Mouse (Mus musculus) MEL (cell line): ENCODE measurements around the gene Csnk2b. TPM values are rescaled to one million over a fixed set of nuclear protein-coding genes. Genes with fewer than 3 reads are reported as not detected.

Experiments used
- DNase-seq: peaks from one replicate; pipeline ENCODE4 v3.0.0; 2011; ENCODE audit warnings: low read depth, low spot score
- H3K27ac ChIP-seq: 2 replicates; pipeline ENCODE4 v1.5.1; 2012; ENCODE audit warnings: low read depth, mild to moderate bottlenecking, control low read depth, low read length, moderate library complexity; ENCODE audit not compliant: control insufficient read depth
- H3K27me3 ChIP-seq, 2 experiments: fragments of 150-350 bp in 1 of 2; sonication (generic) in 1 of 2; 2 replicates each; pipeline ENCODE4 v1.6.1; 2012; ENCODE audit warnings: low read length in 2 of 2, mild to moderate bottlenecking in 2 of 2, improper control_type of control experiment in 1 of 2, moderate library complexity in 1 of 2; ENCODE audit not compliant: insufficient read depth in 2 of 2, control insufficient read depth in 1 of 2
- H3K36me3 ChIP-seq, 2 experiments: 2 replicates each; pipeline ENCODE4 v1.6.1; 2012 to 2014; ENCODE audit warnings: low read length in 2 of 2, improper control_type of control experiment in 1 of 2, inconsistent platforms in 1 of 2, mild to moderate bottlenecking in 1 of 2; ENCODE audit not compliant: insufficient read depth in 2 of 2, control insufficient read depth in 1 of 2
- H3K4me1 ChIP-seq, 2 experiments: fragments of 150-350 bp in 1 of 2; sonication (generic) in 1 of 2; 2 replicates each; pipeline ENCODE4 v1.6.1; 2012; ENCODE audit warnings: low read length in 2 of 2, improper control_type of control experiment in 1 of 2, mild to moderate bottlenecking in 1 of 2; ENCODE audit not compliant: insufficient read depth in 2 of 2, control insufficient read depth in 1 of 2
- H3K4me3 ChIP-seq, 2 experiments: fragments of 150-350 bp in 1 of 2; sonication (generic) in 1 of 2; 2 replicates each; pipeline ENCODE4 v1.5.1; 2012; ENCODE audit warnings: low read depth in 2 of 2, low read length in 2 of 2, mild to moderate bottlenecking in 2 of 2, moderate library complexity in 2 of 2, control low read depth in 1 of 2, improper control_type of control experiment in 1 of 2; ENCODE audit not compliant: control insufficient read depth in 1 of 2, insufficient read depth in 1 of 2
- H3K79me2 ChIP-seq: 2 replicates; pipeline ENCODE4 v1.6.1; 2012; ENCODE audit warnings: mild to moderate bottlenecking, low read length, moderate library complexity; ENCODE audit not compliant: control insufficient read depth, poor library complexity, insufficient read depth
- H3K9ac ChIP-seq: 2 replicates; pipeline ENCODE4 v1.6.1; 2012; ENCODE audit warnings: low read depth, mild to moderate bottlenecking, control low read depth, low read length, moderate library complexity; ENCODE audit not compliant: control insufficient read depth, poor library complexity, severe bottlenecking
- H3K9me3 ChIP-seq: fragments of 150-350 bp; sonication (generic); replicated peaks from 2 replicates; pipeline ENCODE4 v1.6.1; 2012; ENCODE audit warnings: mild to moderate bottlenecking, low read length, improper control_type of control experiment, moderate library complexity; ENCODE audit not compliant: insufficient read depth
- BHLHE40 ChIP-seq: IDR thresholded peaks from 2 replicates; pipeline ENCODE4 v1.6.1; 2012; ENCODE audit warnings: low read depth, mild to moderate bottlenecking, inconsistent platforms, low read length, improper control_type of control experiment, borderline replicate concordance
- CTCF ChIP-seq, 3 experiments: IDR thresholded peaks in 2 of 3; conservative IDR thresholded peaks in 1 of 3; 2 replicates each; pipeline ENCODE4 v1.5.1; 2011 to 2012; ENCODE audit warnings: low read length in 3 of 3, low read depth in 2 of 3, mild to moderate bottlenecking in 2 of 3, improper control_type of control experiment in 1 of 3, inconsistent platforms in 1 of 3, mixed read lengths in 1 of 3, moderate library complexity in 1 of 3; ENCODE audit not compliant: control insufficient read depth in 1 of 3, insufficient read depth in 1 of 3, poor library complexity in 1 of 3, severe bottlenecking in 1 of 3
- EP300 ChIP-seq, 2 experiments: IDR thresholded peaks; 2 replicates each; pipeline ENCODE4 v1.6.1; 2011; ENCODE audit warnings: improper control_type of control experiment in 2 of 2, low read length in 2 of 2, low read depth in 1 of 2, mild to moderate bottlenecking in 1 of 2
- ETS1 ChIP-seq: IDR thresholded peaks from 2 replicates; pipeline ENCODE4 v1.6.1; 2012; ENCODE audit warnings: low read depth, mild to moderate bottlenecking, inconsistent platforms, low read length, improper control_type of control experiment, moderate library complexity
- HCFC1 ChIP-seq: IDR thresholded peaks from 2 replicates; pipeline ENCODE4 v1.6.1; 2012; ENCODE audit warnings: low read depth, mild to moderate bottlenecking, inconsistent platforms, low read length, improper control_type of control experiment, moderate library complexity
- JUND ChIP-seq: IDR thresholded peaks from 2 replicates; pipeline ENCODE4 v1.6.1; 2011; ENCODE audit warnings: low read depth, mild to moderate bottlenecking, improper control_type of control experiment, low read length
- MAFK ChIP-seq: IDR thresholded peaks from 2 replicates; pipeline ENCODE4 v1.6.1; 2011; ENCODE audit warnings: low read depth, mild to moderate bottlenecking, low read length, improper control_type of control experiment, borderline replicate concordance
- MAZ ChIP-seq: IDR thresholded peaks from 2 replicates; pipeline ENCODE4 v1.6.1; 2012; ENCODE audit warnings: low read depth, mild to moderate bottlenecking, inconsistent platforms, low read length, improper control_type of control experiment
- MYC ChIP-seq: IDR thresholded peaks from 2 replicates; pipeline ENCODE4 v1.6.1; 2011; ENCODE audit warnings: low read depth, mild to moderate bottlenecking, low read length, improper control_type of control experiment, moderate library complexity
- NRF1 ChIP-seq: IDR thresholded peaks from 2 replicates; pipeline ENCODE4 v1.6.1; 2014; ENCODE audit warnings: low read depth, mild to moderate bottlenecking, inconsistent platforms, low read length, improper control_type of control experiment, moderate library complexity; ENCODE audit not compliant: poor library complexity, insufficient read depth, severe bottlenecking
- RCOR1 ChIP-seq: IDR thresholded peaks from 2 replicates; pipeline ENCODE4 v1.6.1; 2012; ENCODE audit warnings: low read depth, mild to moderate bottlenecking, inconsistent platforms, low read length, improper control_type of control experiment
- SMC3 ChIP-seq: IDR thresholded peaks from 2 replicates; pipeline ENCODE4 v1.6.1; 2011; ENCODE audit warnings: low read depth, low read length, improper control_type of control experiment
- TCF12 ChIP-seq: IDR thresholded peaks from 2 replicates; pipeline ENCODE4 v1.6.1; 2014; ENCODE audit warnings: low read depth, mild to moderate bottlenecking, inconsistent platforms, low read length, improper control_type of control experiment, moderate library complexity
- UBTF ChIP-seq: IDR thresholded peaks from 2 replicates; pipeline ENCODE4 v1.6.1; 2012; ENCODE audit warnings: low read depth, mild to moderate bottlenecking, inconsistent platforms, low read length, improper control_type of control experiment, moderate library complexity, borderline replicate concordance; ENCODE audit not compliant: insufficient read depth
- USF2 ChIP-seq, 2 experiments: IDR thresholded peaks; 2 replicates each; pipeline ENCODE4 v1.6.1; 2011 to 2012; ENCODE audit warnings: improper control_type of control experiment in 2 of 2, low read length in 2 of 2, borderline replicate concordance in 1 of 2, inconsistent platforms in 1 of 2, low read depth in 1 of 2, mild to moderate bottlenecking in 1 of 2; ENCODE audit not compliant: insufficient read depth in 1 of 2
- ZMIZ1 ChIP-seq: IDR thresholded peaks from 2 replicates; pipeline ENCODE4 v1.6.1; 2012; ENCODE audit warnings: low read depth, mild to moderate bottlenecking, inconsistent platforms, low read length, improper control_type of control experiment, moderate library complexity
- ZNF384 ChIP-seq: IDR thresholded peaks from 2 replicates; pipeline ENCODE4 v1.6.1; 2012; ENCODE audit warnings: low read depth, mild to moderate bottlenecking, inconsistent platforms, low read length, improper control_type of control experiment
- polyA plus RNA-seq, 2 experiments: library from polyadenylated mRNA; stranded (reverse) in 1 of 2; unstranded in 1 of 2; fragments of >175 nt in 1 of 2; fragments of >200 nt in 1 of 2; gene quantifications; 2 replicates each; pipeline versions ENCODE4 v1.2.1 to v1.2.4; 2012; ENCODE audit warnings: low replicate concordance in 2 of 2, low read depth in 1 of 2; ENCODE audit not compliant: insufficient read length in 2 of 2, insufficient read depth in 1 of 2, missing spikeins in 1 of 2
- total RNA-seq: library from RNA; depleted of rRNA; stranded (reverse); fragments of 300-350 nt; gene quantifications from 2 replicates; pipeline ENCODE4 v1.2.3, GENCODE M21; 2012

Csnk2b gene
- total and polyA plus RNA-seq, 3 experiments, result 222 to 607 TPM; not detected in 1

DNA sequence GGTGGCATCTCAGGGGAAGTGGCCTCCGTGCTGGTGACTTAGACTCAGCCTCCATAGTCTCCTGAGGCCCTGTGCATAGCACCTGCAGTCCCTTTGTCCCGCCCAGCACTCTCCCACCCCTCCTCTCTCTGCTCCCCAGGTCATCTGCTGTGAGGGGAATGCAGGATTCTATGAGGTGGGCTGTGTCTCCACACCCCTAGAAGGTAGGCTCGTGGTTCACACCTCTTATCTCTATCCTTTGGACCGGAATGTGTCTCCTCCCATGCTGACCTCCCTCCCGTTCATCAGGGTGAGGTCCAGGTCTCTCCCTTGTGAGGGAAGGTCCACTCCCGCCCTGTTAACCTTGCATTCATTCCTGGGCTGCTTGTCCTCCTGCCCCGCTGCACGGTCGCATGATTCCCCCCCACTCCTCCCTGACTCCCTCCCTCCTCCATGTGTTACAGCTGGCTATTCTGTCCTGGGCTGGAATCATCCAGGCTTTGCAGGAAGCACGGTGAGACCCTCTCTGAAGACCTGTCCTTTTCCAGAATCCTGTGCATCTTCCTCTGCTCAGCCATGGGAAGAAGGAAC lies 21.6 kb downstream of the Csnk2b start:
- no peak overlapping the region for H3K4me3 ChIP-seq
- no peak for TF ChIP-seq ETS1
- no peak for TF ChIP-seq MYC
- TF ChIP-seq JUND, result no peak
- no peak for TF ChIP-seq CTCF (IDR thresholded peaks at IDR 0.05 in 2 of 3, conservative IDR thresholded peaks at IDR 0.05 in 1 of 3; ENCODE audit: control insufficient read depth in 1 of 3, insufficient read depth in 1 of 3, low read depth in 2 of 3, low read length in 3 of 3, poor library complexity in 1 of 3, severe bottlenecking in 1 of 3)
- no peak for TF ChIP-seq UBTF
- TF ChIP-seq ZNF384, result no peak
- TF ChIP-seq ZMIZ1, result no peak
- no peak for TF ChIP-seq SMC3
- no peak for TF ChIP-seq TCF12
- TF ChIP-seq MAZ, result no peak
- no peak for TF ChIP-seq MAFK
- TF ChIP-seq EP300 (IDR thresholded peaks at IDR 0.05; ENCODE audit: low read depth in 1 of 2, low read length in 2 of 2), result no peak
- TF ChIP-seq, all 39 proteins: peak for 0
- Histone ChIP-seq H3K27ac (no peak overlapping the region), H3K9me3 (no peaks in the 10 kb centered on the region), H3K27me3 (no peaks in the 10 kb centered on the region), H3K36me3 (peaks cover 0 to 25% of the 10 kb centered on the region in 2 experiments), H3K79me2 (no peaks in the 10 kb centered on the region), H3K4me1 (peaks cover 20 to 33% of the 10 kb centered on the region in 2 experiments), H3K9ac (no peak overlapping the region)
- DNase-seq, result no peak

- Histone ChIP-seq H3K36me3 (no peaks in the 10 kb centered on the region; a peak in 2 of 4 replicates), H3K4me3 (no peak overlapping the region), H3K79me2 (no peaks in the 10 kb centered on the region), H3K27ac (no peak overlapping the region), H3K4me1 (peaks cover 0 to 4% of the 10 kb centered on the region in 2 experiments; a peak in 1 of 4 replicates)
- TF ChIP-seq USF2 (IDR thresholded peaks at IDR 0.05; ENCODE audit: borderline replicate concordance in 1 of 2, insufficient read depth in 1 of 2, low read depth in 1 of 2, low read length in 2 of 2) (no peak), NRF1 (no peak), BHLHE40 (no peak), RCOR1 (no peak), ZNF384 (no peak), HCFC1 (no peak)
- TF ChIP-seq, all 39 proteins: peak for 0
- Histone ChIP-seq H3K9ac (no peak overlapping the region), H3K27me3 (no peaks in the 10 kb centered on the region), H3K9me3 (no peaks in the 10 kb centered on the region)
- no peak for DNase-seq
Measured at GRCm38 (mm10) chr17:35097164-35097655, 24.6 kb downstream of the Csnk2b start.
